Mouse (Mus musculus) heart, postnatal 25 days (tissue): ENCODE measurements at regions not wholly inside any gene's neighbourhood (a gene's known extent, or its start where the extent isn't known, plus 50 kb on each side); places are given as distances from the start of the nearest gene placed in this dataset.
"Not testable (repeated sequence)": the region's sequence is repeated elsewhere in the genome, so short reads cannot be mapped to it uniquely, and the experiment has no call there.

ENCODE experiments used
- DNase-seq: peaks from one replicate; pipeline ENCODE4 v3.0.0; 2022; ENCODE audit warnings: low spot score
- intact Hi-C: fragments of 180-260 bp; cut with DNase I; formaldehyde crosslinking; loops from one replicate; pipeline ENCODE4 v1.15.1; 2025

DNA sequence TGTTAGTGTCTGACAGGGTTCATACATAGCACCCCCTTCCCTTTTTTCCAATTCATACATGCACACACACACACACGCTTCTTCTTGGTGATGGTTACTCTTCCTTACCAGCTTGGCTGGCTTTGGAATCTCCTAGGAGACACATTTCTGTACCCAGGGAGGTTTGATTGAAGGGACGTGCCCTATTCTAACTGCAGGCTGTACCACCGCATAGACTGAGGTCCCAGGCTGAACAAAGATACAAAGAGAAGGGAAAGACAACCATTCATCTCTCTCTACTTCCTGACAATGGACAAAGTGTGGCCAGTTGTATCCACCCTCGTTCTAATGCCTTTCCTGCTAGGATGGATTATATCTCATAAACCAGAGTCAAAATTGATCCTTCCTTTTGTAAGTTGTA lies 100.0 kb downstream of the Raet1d start:
- intact Hi-C loops, DNase-seq: not testable (repeated sequence)

GRCm38 (mm10) chr10:22460818-22461479 lies 100.6 kb downstream of the Raet1d start:
- DNase-seq: not testable (repeated sequence)

DNA sequence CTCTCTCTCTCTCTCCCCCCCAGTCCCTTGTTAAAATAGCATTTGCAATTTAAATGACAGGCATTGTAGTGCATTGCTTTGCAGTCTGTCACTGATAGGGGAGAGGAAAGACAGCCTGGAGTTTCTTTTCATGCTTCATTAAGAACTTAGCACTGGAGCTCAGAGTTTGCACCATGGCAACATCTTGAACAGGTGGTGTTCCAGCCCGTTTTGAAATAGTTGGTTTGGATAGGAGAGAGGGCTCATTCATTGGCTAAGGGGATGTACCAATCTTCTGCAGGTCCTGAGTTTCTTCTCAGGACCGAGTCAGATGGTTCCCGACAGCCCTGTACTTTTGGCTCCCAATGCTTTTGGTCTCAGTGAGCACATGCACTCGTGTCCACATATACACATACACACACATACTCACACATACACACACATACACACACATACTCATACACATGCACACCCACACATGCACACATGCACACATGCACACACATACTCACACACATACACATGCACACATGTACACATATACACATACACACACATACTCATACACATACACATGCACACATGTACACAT lies 101.2 kb downstream of the Raet1d start:
- DNase-seq, intact Hi-C loops: not testable (repeated sequence)

More at GRCm38 (mm10) chr10:22460818-22461479, 100.6 kb downstream of the Raet1d start:
- intact Hi-C loops: not testable (repeated sequence)

DNA sequence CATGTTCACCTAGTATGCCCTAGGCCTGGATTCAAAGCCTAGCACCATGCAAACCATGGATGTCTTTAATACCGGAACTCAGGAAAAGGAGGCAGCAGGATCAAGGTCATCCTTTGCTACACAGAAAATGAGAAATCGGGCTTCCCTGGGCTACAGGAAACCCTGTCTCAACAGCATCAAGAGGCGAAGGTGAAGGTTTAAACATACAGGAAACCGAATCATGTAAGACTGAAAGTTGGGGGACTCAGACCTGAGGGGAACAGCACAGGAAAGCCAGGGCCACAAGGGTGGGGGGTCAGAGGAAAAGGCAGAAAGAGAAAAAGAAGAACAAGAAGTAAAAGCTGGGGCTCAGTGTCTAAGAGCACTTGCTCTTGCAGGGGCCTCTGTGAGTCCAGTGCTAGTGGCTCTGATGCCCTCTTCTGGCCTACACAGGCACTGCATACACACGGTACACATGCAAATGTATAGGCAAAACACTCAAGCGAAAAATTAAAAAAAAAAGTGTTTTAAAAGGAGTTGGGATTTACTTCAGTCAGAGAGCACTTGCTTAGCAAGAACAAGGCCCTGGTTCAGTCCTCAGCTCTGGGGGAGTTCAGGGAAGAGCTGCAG lies 111.5 kb downstream of the Raet1d start:
- intact Hi-C loops: loop anchor here (5.0 kb wide), 1 partner anchor 125 kb away; no protein-coding TSS in a partner anchor
- DNase-seq: not testable (repeated sequence)

DNA sequence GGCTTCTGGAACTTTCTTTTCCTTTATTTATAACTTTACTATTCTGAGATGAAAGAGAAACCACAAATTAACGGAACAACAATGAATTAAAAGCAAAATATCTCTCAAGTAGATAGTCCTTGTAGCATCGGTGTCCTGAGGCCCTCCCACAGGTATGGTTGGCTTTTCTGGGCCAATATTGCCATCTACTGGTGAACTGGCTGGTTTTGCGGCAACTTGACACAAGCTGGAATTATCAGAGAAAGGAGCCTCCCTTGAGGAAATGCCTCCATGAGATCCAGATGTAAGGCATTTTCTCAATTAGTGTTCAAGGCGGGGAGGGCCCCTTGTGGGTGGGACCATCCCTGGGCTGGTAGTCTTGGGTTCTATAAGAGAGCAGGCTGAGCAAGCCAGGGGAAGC lies 119.5 kb downstream of the Raet1d start:
- intact Hi-C loops: loop anchor here (1.0 to 10.0 kb wide), 3 partner anchors 99 to 445 kb away; no protein-coding TSS in a partner anchor
- DNase-seq: not testable (repeated sequence)

DNA sequence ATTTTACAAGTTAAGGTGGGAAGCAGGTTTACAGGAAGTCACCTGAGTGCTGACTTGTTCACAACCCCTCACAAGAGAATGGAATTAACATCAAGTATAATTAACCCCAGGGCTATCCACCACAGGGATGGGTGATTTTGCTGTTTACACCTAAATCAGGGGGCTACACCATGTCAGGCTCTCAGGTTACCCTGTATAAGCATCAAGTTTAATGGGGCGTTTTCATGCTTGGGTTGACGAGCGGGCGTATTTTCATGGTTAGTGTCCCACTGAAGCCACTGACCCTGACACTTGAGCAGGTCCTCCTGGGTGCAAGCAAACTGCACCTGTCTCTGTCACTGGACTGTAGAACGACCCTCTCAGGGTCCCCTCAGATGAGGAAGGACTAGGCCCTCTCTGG lies 126.7 kb downstream of the Raet1d start:
- intact Hi-C loops: loop anchor here (10.0 kb wide), 1 partner anchor 452 kb away; no protein-coding TSS in a partner anchor
- DNase-seq: not testable (repeated sequence)

GRCm38 (mm10) chr10:22491806-22492347 lies 131.5 kb downstream of the Raet1d start:
- DNase-seq, intact Hi-C loops: not testable (repeated sequence)

DNA sequence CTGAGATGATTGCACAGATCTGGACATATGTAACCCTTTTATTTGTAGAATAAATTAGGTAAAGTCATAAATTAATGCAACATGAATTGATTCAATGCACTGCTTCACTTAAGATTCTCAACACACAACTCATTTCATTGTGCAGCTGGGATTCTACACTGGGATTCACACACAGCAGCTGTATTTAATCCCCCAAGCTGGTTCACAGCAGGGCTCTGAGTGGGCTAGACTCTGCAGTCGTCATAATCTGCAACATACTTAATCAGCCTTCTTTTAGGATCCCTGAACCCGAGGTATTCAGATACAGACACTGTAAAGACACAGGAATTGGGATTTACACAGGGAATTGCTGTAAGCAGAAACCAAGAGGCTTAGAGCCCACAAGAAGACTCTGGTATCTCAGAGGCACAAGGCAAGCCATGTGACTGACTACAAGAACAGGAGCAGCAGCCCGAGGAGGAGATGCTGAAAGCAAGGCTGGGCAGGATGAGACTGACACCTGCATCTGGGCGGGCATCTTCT lies 135.7 kb downstream of the Raet1d start:
- no peak for DNase-seq
- intact Hi-C loops: no loop called here
